Mouse (Mus musculus): Measurements from ENCODE around the gene Slc22a28.
"Not testable (repeated sequence)": the region's sequence is repeated elsewhere in the genome, so short reads cannot be mapped to it uniquely, and the experiment has no call there.

GRCm38 (mm10) chr19:8142716-8143115, 10.9 kb upstream of the Slc22a28 start:
- TF ChIP-seq MAFK (IDR thresholded peaks at IDR 0.05; ENCODE audit: insufficient read depth, low read depth, low read length); ZC3H11A (IDR thresholded peaks at IDR 0.05; ENCODE audit: borderline replicate concordance, low read depth, low read length): not testable (repeated sequence)

Data from ES-E14 (cell line).